Mouse (Mus musculus) stomach, embryonic 16.5 days (tissue): ENCODE results near the gene Olfr922. TPM values are rescaled to one million over a fixed set of nuclear protein-coding genes. Genes with fewer than 3 reads are reported as not detected.

ENCODE experiments used
- polyA plus RNA-seq: library from polyadenylated mRNA; unstranded; fragments of >200 nt; fragmentation: Nextera tagmentation; extraction: Ambion mirVana; gene quantifications from 2 replicates; pipeline ENCODE4 v1.2.1, GENCODE M21; 2015

Olfr922 gene
- polyA plus RNA-seq, 1 experiment from 2014 or later = not detected

Other genes with a start within 250 kb of the Olfr922 start
- not detected in 2 replicates for gene Olfr912, start 234.4 kb upstream of the Olfr922 start, polyA plus RNA-seq
- gene Olfr913, start 221.9 kb upstream of the Olfr922 start, polyA plus RNA-seq = not detected in 2 replicates
- gene Olfr914, start 209.5 kb upstream of the Olfr922 start, polyA plus RNA-seq = not detected in 2 replicates
- not detected in 2 replicates for gene Olfr916, start 154.7 kb upstream of the Olfr922 start, polyA plus RNA-seq
- gene Olfr917, start 148.8 kb upstream of the Olfr922 start, polyA plus RNA-seq = not detected in 2 replicates
- gene Olfr918, start 140.0 kb upstream of the Olfr922 start, polyA plus RNA-seq = not detected in 2 replicates
- not detected in 2 replicates for gene Olfr919, start 110.9 kb upstream of the Olfr922 start, polyA plus RNA-seq
- gene Vwa5a, start 96.3 kb upstream of the Olfr922 start, polyA plus RNA-seq = 25.2 and 26.6 TPM in 2 replicates
- 0.03 TPM in 1 of 2 replicates, not detected in the other for gene Olfr920, start 62.3 kb upstream of the Olfr922 start, polyA plus RNA-seq
- gene Olfr921, start 41.5 kb upstream of the Olfr922 start, polyA plus RNA-seq = not detected in 2 replicates
- not detected in 2 replicates for gene Olfr923, start 11.9 kb downstream of the Olfr922 start, polyA plus RNA-seq
- not detected in 2 replicates for gene Olfr924, start 29.8 kb downstream of the Olfr922 start, polyA plus RNA-seq
- gene Olfr26, start 40.4 kb downstream of the Olfr922 start, polyA plus RNA-seq = not detected in 2 replicates
- not detected in 2 replicates for gene Olfr926, start 62.5 kb downstream of the Olfr922 start, polyA plus RNA-seq
- gene Olfr930, start 115.2 kb downstream of the Olfr922 start, polyA plus RNA-seq = not detected in 2 replicates
- gene Olfr933, start 157.7 kb downstream of the Olfr922 start, polyA plus RNA-seq = not detected in 2 replicates
- not detected in 2 replicates for gene Olfr934, start 173.7 kb downstream of the Olfr922 start, polyA plus RNA-seq
- gene Olfr935, start 185.1 kb downstream of the Olfr922 start, polyA plus RNA-seq = not detected in 2 replicates
- gene Olfr146, start 208.8 kb downstream of the Olfr922 start, polyA plus RNA-seq = not detected in 2 replicates